Mouse (Mus musculus) lung, embryonic 14.5 days (tissue): Measurements from ENCODE around the gene Tifab. TPM values are rescaled to one million over a fixed set of nuclear protein-coding genes. Genes with fewer than 3 reads are reported as not detected.

ENCODE experiments used
- ATAC-seq: fragments of 200-750 bp; cut with Nextera tagmentation; 2 replicates; pipeline ENCODE4 v1.8.0; 2017; ENCODE audit warnings: mild to moderate bottlenecking, moderate TSS enrichment, moderate library complexity; ENCODE audit not compliant: insufficient read depth
- DNase-seq: peaks from one replicate; pipeline ENCODE4 v3.0.0-alpha.2; 2015
- H3K27ac ChIP-seq: fragments of 300-500 bp; sonication (generic); 2 replicates; pipeline ENCODE4 v1.5.1; 2014; ENCODE audit warnings: low read depth, mild to moderate bottlenecking, moderate library complexity
- H3K27me3 ChIP-seq: fragments of 300-500 bp; sonication (generic); 2 replicates; pipeline ENCODE4 v1.6.1; 2014; ENCODE audit warnings: low read length, control low read depth; ENCODE audit not compliant: insufficient read depth
- H3K36me3 ChIP-seq: fragments of 300-500 bp; sonication (generic); 2 replicates; pipeline ENCODE4 v1.6.1; 2014; ENCODE audit warnings: control low read depth; ENCODE audit not compliant: insufficient read depth
- H3K4me1 ChIP-seq: fragments of 300-500 bp; sonication (generic); 2 replicates; pipeline ENCODE4 v1.6.1; 2014; ENCODE audit warnings: antibody characterized with exemption, control low read depth; ENCODE audit not compliant: insufficient read depth
- H3K4me2 ChIP-seq: fragments of 300-500 bp; sonication (generic); 2 replicates; pipeline ENCODE4 v1.6.1; 2014; ENCODE audit warnings: mild to moderate bottlenecking
- H3K4me3 ChIP-seq: fragments of 300-500 bp; sonication (generic); 2 replicates; pipeline ENCODE4 v1.5.1; 2014; ENCODE audit warnings: low read depth, low read length
- H3K9ac ChIP-seq: fragments of 300-500 bp; sonication (generic); 2 replicates; pipeline ENCODE4 v1.6.1; 2014
- H3K9me3 ChIP-seq: fragments of 300-500 bp; sonication (generic); 2 replicates; pipeline ENCODE4 v1.6.1; 2016; ENCODE audit warnings: low read depth, low read length, control low read depth
- CTCF ChIP-seq: IDR thresholded peaks from 2 replicates; pipeline ENCODE4 v1.5.1; 2016; ENCODE audit warnings: antibody characterized with exemption, low read depth
- WGBS: fragments of 180-500 bp; shearing (Covaris S2); extraction: QIAGEN DNeasy Blood & Tissue Kit; methylation state at CpG from one replicate; pipeline ENCODE4 v1.1.7; 2014; 5-methylcytosine and 5-hydroxymethylcytosine counted together
- polyA plus RNA-seq: library from polyadenylated mRNA; unstranded; fragments of >200 nt; fragmentation: Nextera tagmentation; extraction: Ambion mirVana; gene quantifications from 2 replicates; pipeline ENCODE4 v1.2.1, GENCODE M21; 2014

Tifab gene
- polyA plus RNA-seq, 1 experiment from 2014 or later, result 1.0 TPM

- Histone ChIP-seq H3K9ac (no peak overlapping the region), H3K4me3 (no peak overlapping the region), H3K27ac (no peak overlapping the region), H3K9me3 (no peaks in the 10 kb centered on the region), H3K36me3 (no peaks in the 10 kb centered on the region), H3K4me2 (no peak overlapping the region), H3K4me1 (no peaks in the 10 kb centered on the region), H3K27me3 (peaks cover 4% of the 10 kb centered on the region; the same call in 1 of the 2 replicates)
- TF ChIP-seq CTCF, result no peak
- DNase-seq, result peak; percentile 59
- WGBS, result 37% methylated on average over 6 of the region's 6 CpGs
- no peak for ATAC-seq
Measured at GRCm38 (mm10) chr13:56163751-56164150, 14.9 kb downstream of the Tifab start.

GRCm38 (mm10) chr13:56162859-56163258 is 15.8 kb downstream of the Tifab start:
- ATAC-seq (no peak), DNase-seq (no peak)
- no peak for TF ChIP-seq CTCF
- Histone ChIP-seq H3K4me2 (no peak overlapping the region), H3K27me3 (peaks cover 4% of the 10 kb centered on the region; the same call in 1 of the 2 replicates), H3K27ac (no peak overlapping the region), H3K4me3 (no peak overlapping the region), H3K9ac (no peak overlapping the region), H3K36me3 (no peaks in the 10 kb centered on the region), H3K4me1 (no peaks in the 10 kb centered on the region), H3K9me3 (no peaks in the 10 kb centered on the region)
- WGBS, result 48% methylated on average over 6 of the region's 6 CpGs

GRCm38 (mm10) chr13:56159614-56160363 is 18.9 kb downstream of the Tifab start:
- no peak overlapping the region for H3K4me2 ChIP-seq

GRCm38 (mm10) chr13:56159016-56159601 is 19.6 kb downstream of the Tifab start:
- peak; percentile 62; the same call in 1 of the 2 replicates for ATAC-seq
- H3K9me3 ChIP-seq, result no peaks in the 10 kb centered on the region
- H3K36me3 ChIP-seq, result no peaks in the 10 kb centered on the region
- H3K4me1 ChIP-seq, result no peaks in the 10 kb centered on the region
- H3K4me2 ChIP-seq, result no peak overlapping the region
- no peak overlapping the region for H3K27ac ChIP-seq
- TF ChIP-seq CTCF, result no peak
- H3K9ac ChIP-seq, result no peak overlapping the region
- peaks cover 4% of the 10 kb centered on the region; the same call in 1 of the 2 replicates for H3K27me3 ChIP-seq
- 36% methylated on average over 14 of the region's 14 CpGs for WGBS
- peak; percentile 39 for DNase-seq
- H3K4me3 ChIP-seq, result no peak overlapping the region

More at GRCm38 (mm10) chr13:56159614-56160363, 18.9 kb downstream of the Tifab start:
- H3K36me3 ChIP-seq, result no peaks in the 10 kb centered on the region
- no peak overlapping the region for H3K27ac ChIP-seq
- H3K9ac ChIP-seq, result no peak overlapping the region
- H3K9me3 ChIP-seq, result no peaks in the 10 kb centered on the region
- DNase-seq (no peak), ATAC-seq (peak; percentile 20; the same call in 1 of the 2 replicates)
- H3K4me1 ChIP-seq, result no peaks in the 10 kb centered on the region
- peaks cover 4% of the 10 kb centered on the region; the same call in 1 of the 2 replicates for H3K27me3 ChIP-seq
- no peak for TF ChIP-seq CTCF
- 10% methylated on average over 17 of the region's 17 CpGs for WGBS
- no peak overlapping the region for H3K4me3 ChIP-seq

- Histone ChIP-seq H3K9ac (no peak overlapping the region), H3K27ac (no peak overlapping the region; the same call in 1 of the 2 replicates), H3K4me3 (no peak overlapping the region), H3K4me1 (no peaks in the 10 kb centered on the region), H3K36me3 (no peaks in the 10 kb centered on the region), H3K9me3 (no peaks in the 10 kb centered on the region), H3K27me3 (peaks cover 4% of the 10 kb centered on the region; the same call in 1 of the 2 replicates), H3K4me2 (no peak overlapping the region)
- WGBS, result 47% methylated on average over 7 of the region's 7 CpGs
- TF ChIP-seq CTCF, result no peak
- no peak for DNase-seq
- no peak for ATAC-seq
Measured at GRCm38 (mm10) chr13:56155671-56156070, 23.0 kb downstream of the Tifab start.

- 39% methylated on average over 5 of the region's 5 CpGs for WGBS
Measured at GRCm38 (mm10) chr13:56155048-56155447, 23.6 kb downstream of the Tifab start.

GRCm38 (mm10) chr13:56152773-56153460 is 25.8 kb downstream of the Tifab start:
- Histone ChIP-seq H3K4me2 (no peak overlapping the region), H3K27ac (no peak overlapping the region), H3K4me3 (no peak overlapping the region), H3K27me3 (no peaks in the 10 kb centered on the region), H3K9ac (no peak overlapping the region), H3K9me3 (no peaks in the 10 kb centered on the region), H3K36me3 (no peaks in the 10 kb centered on the region), H3K4me1 (no peaks in the 10 kb centered on the region)
- WGBS, result 42% methylated on average over 7 of the region's 7 CpGs
- ATAC-seq (no peak), DNase-seq (no peak)
- no peak for TF ChIP-seq CTCF

More at GRCm38 (mm10) chr13:56155048-56155447, 23.6 kb downstream of the Tifab start:
- H3K9me3 ChIP-seq, result no peaks in the 10 kb centered on the region
- no peak for TF ChIP-seq CTCF
- ATAC-seq (no peak), DNase-seq (no peak)
- H3K27ac ChIP-seq, result no peak overlapping the region
- H3K4me2 ChIP-seq, result no peak overlapping the region
- no peak overlapping the region for H3K4me3 ChIP-seq
- no peaks in the 10 kb centered on the region; the same call in 1 of the 2 replicates for H3K27me3 ChIP-seq
- no peaks in the 10 kb centered on the region for H3K36me3 ChIP-seq
- no peak overlapping the region for H3K9ac ChIP-seq
- no peaks in the 10 kb centered on the region for H3K4me1 ChIP-seq
